Mouse (Mus musculus) monocyte, adult 2 months (primary cell): Measurements from ENCODE around the gene Taf1c.

Experiments
- DNase-seq, 2 experiments: peaks; one replicate each; pipeline ENCODE4 v3.0.0; 2022; ENCODE audit warnings: low spot score in 2 of 2, low read depth in 1 of 2

The Taf1c gene

GRCm38 (mm10) chr8:119623744-119624143 lies 18.7 kb upstream of the Taf1c start:
- DNase-seq: no peak

GRCm38 (mm10) chr8:119623061-119623460 lies 18.0 kb upstream of the Taf1c start:
- no peak for DNase-seq

- DNase-seq: no peak
These were observed 17.5 kb upstream of the Taf1c start for GRCm38 (mm10) chr8:119622555-119622954.

GRCm38 (mm10) chr8:119620848-119621465 lies 15.9 kb upstream of the Taf1c start:
- DNase-seq: no peak

- DNase-seq: no peak
These were observed 15.3 kb upstream of the Taf1c start for GRCm38 (mm10) chr8:119620116-119620840.

- DNase-seq: no peak
These were observed 13.9 kb upstream of the Taf1c start for GRCm38 (mm10) chr8:119618887-119619286.

GRCm38 (mm10) chr8:119617586-119617985 lies 12.6 kb upstream of the Taf1c start:
- no peak for DNase-seq

GRCm38 (mm10) chr8:119616811-119617210 lies 11.8 kb upstream of the Taf1c start:
- DNase-seq: no peak

- DNase-seq: no peak
These were observed 11.3 kb upstream of the Taf1c start for GRCm38 (mm10) chr8:119616358-119616757.

GRCm38 (mm10) chr8:119615096-119615495 lies 10.1 kb upstream of the Taf1c start:
- DNase-seq: no peak

GRCm38 (mm10) chr8:119612471-119612870 lies 7.4 kb upstream of the Taf1c start, which contains the start of gene Adad2:
Gene Adad2, plus strand, starts transcription at chr8:119612747.
- no peak for DNase-seq

- DNase-seq: no peak
These were observed 1.2 kb upstream of the Taf1c start for GRCm38 (mm10) chr8:119606224-119606623.

GRCm38 (mm10) chr8:119604398-119604803 lies 621 bp downstream of the Taf1c start:
- DNase-seq: no peak

- no peak for DNase-seq
These were observed 1.3 kb downstream of the Taf1c start for GRCm38 (mm10) chr8:119603771-119604170.

GRCm38 (mm10) chr8:119591456-119591855 lies 13.6 kb downstream of the Taf1c start:
- DNase-seq: no peak

GRCm38 (mm10) chr8:119590348-119590747 lies 14.7 kb downstream of the Taf1c start:
- no peak for DNase-seq

- no peak for DNase-seq
These were observed 16.2 kb downstream of the Taf1c start for GRCm38 (mm10) chr8:119588844-119589243.

GRCm38 (mm10) chr8:119588321-119588720 lies 16.7 kb downstream of the Taf1c start:
- no peak for DNase-seq

- DNase-seq: no peak
These were observed 19.1 kb downstream of the Taf1c start for GRCm38 (mm10) chr8:119585901-119586300.

GRCm38 (mm10) chr8:119580441-119581161 lies 24.4 kb downstream of the Taf1c start:
- DNase-seq: no peak

GRCm38 (mm10) chr8:119579096-119579495 lies 25.9 kb downstream of the Taf1c start:
- no peak for DNase-seq

- no peak for DNase-seq
These were observed 29.7 kb downstream of the Taf1c start for GRCm38 (mm10) chr8:119575366-119575726.
